Mouse (Mus musculus): ENCODE data around the gene Clec2i. TPM values are rescaled to one million over a fixed set of nuclear protein-coding genes. Genes with fewer than 3 reads are reported as not detected.

Gene Clec2i
- polyA plus RNA-seq, 1 experiment from 2014 or later, result 0.14 TPM

- ATAC-seq (ENCODE audit: insufficient read depth) (no peak), DNase-seq (no peak)
- no peaks in the 10 kb centered on the region for H3K27me3 ChIP-seq (ENCODE audit: insufficient read depth, low read length)
These were observed 41.3 kb upstream of the Clec2i start for GRCm38 (mm10) chr6:128845998-128846542.

GRCm38 (mm10) chr6:128847401-128847800 lies 40.0 kb upstream of the Clec2i start:
- Histone ChIP-seq H3K9me3 (ENCODE audit: low read depth, low read length) (no peaks in the 10 kb centered on the region), H3K4me1 (ENCODE audit: insufficient read depth) (0 out of 2 replicates have a peak, but pooled peaks cover 6% of the 10 kb centered on the region), H3K27me3 (ENCODE audit: insufficient read depth, low read length) (no peaks in the 10 kb centered on the region), H3K4me3 (ENCODE audit: low read depth, low read length) (no peak overlapping the region), H3K27ac (ENCODE audit: low read depth) (no peak overlapping the region), H3K4me2 (no peak overlapping the region), H3K9ac (no peak overlapping the region), H3K36me3 (ENCODE audit: insufficient read depth) (no peaks in the 10 kb centered on the region)
- TF ChIP-seq CTCF (IDR thresholded peaks at IDR 0.05; ENCODE audit: low read depth), result no peak
- 96% methylated on average over 4 of the region's 4 CpGs for WGBS
- no peak for DNase-seq
- ATAC-seq (ENCODE audit: insufficient read depth), result no peak

More at GRCm38 (mm10) chr6:128845998-128846542, 41.3 kb upstream of the Clec2i start:
- Histone ChIP-seq H3K9me3 (ENCODE audit: low read depth, low read length) (no peaks in the 10 kb centered on the region), H3K4me3 (ENCODE audit: low read depth, low read length) (no peak overlapping the region), H3K4me2 (no peak overlapping the region), H3K36me3 (ENCODE audit: insufficient read depth) (no peaks in the 10 kb centered on the region), H3K27ac (ENCODE audit: low read depth) (no peak overlapping the region), H3K4me1 (ENCODE audit: insufficient read depth) (0 out of 2 replicates have a peak, but pooled peaks cover 6% of the 10 kb centered on the region), H3K9ac (no peak overlapping the region)
- TF ChIP-seq CTCF (IDR thresholded peaks at IDR 0.05; ENCODE audit: low read depth), result no peak
- 61% methylated on average over 6 of the region's 9 CpGs for WGBS

GRCm38 (mm10) chr6:128849902-128850301 lies 37.5 kb upstream of the Clec2i start:
- peak; percentile 13; the same call in 1 of the 2 replicates for ATAC-seq (ENCODE audit: insufficient read depth)

GRCm38 (mm10) chr6:128850671-128851070 lies 36.7 kb upstream of the Clec2i start:
- TF ChIP-seq CTCF (IDR thresholded peaks at IDR 0.05; ENCODE audit: low read depth), result no peak
- H3K4me1 ChIP-seq (ENCODE audit: insufficient read depth), result peaks cover 16% of the 10 kb centered on the region

More at GRCm38 (mm10) chr6:128849902-128850301, 37.5 kb upstream of the Clec2i start:
- no peak overlapping the region for H3K4me2 ChIP-seq
- no peaks in the 10 kb centered on the region for H3K36me3 ChIP-seq (ENCODE audit: insufficient read depth)
- no peaks in the 10 kb centered on the region for H3K27me3 ChIP-seq (ENCODE audit: insufficient read depth, low read length)
- H3K9ac ChIP-seq, result no peak overlapping the region
- peak; percentile 90 for DNase-seq
- WGBS, result 53% methylated on average over 2 of the region's 2 CpGs
- H3K4me1 ChIP-seq (ENCODE audit: insufficient read depth), result peaks cover 12% of the 10 kb centered on the region; the same call in 1 of the 2 replicates
- peak; percentile 80 for TF ChIP-seq CTCF (IDR thresholded peaks at IDR 0.05; ENCODE audit: low read depth)
- no peak overlapping the region for H3K4me3 ChIP-seq (ENCODE audit: low read depth, low read length)
- no peaks in the 10 kb centered on the region for H3K9me3 ChIP-seq (ENCODE audit: low read depth, low read length)
- H3K27ac ChIP-seq (ENCODE audit: low read depth), result peak overlapping the region; percentile 75

GRCm38 (mm10) chr6:128851151-128851550 lies 36.2 kb upstream of the Clec2i start:
- Histone ChIP-seq H3K27ac (ENCODE audit: low read depth) (peak overlapping the region; percentile 75), H3K36me3 (ENCODE audit: insufficient read depth) (no peaks in the 10 kb centered on the region), H3K4me3 (ENCODE audit: low read depth, low read length) (no peak overlapping the region), H3K9ac (no peak overlapping the region), H3K27me3 (ENCODE audit: insufficient read depth, low read length) (no peaks in the 10 kb centered on the region), H3K4me1 (ENCODE audit: insufficient read depth) (peaks cover 21% of the 10 kb centered on the region), H3K9me3 (ENCODE audit: low read depth, low read length) (no peaks in the 10 kb centered on the region), H3K4me2 (no peak overlapping the region)
- no peak for ATAC-seq (ENCODE audit: insufficient read depth)
- TF ChIP-seq CTCF (IDR thresholded peaks at IDR 0.05; ENCODE audit: low read depth), result no peak
- no peak for DNase-seq
- WGBS, result 61% methylated on average over 2 of the region's 2 CpGs

More at GRCm38 (mm10) chr6:128850671-128851070, 36.7 kb upstream of the Clec2i start:
- Histone ChIP-seq H3K4me3 (ENCODE audit: low read depth, low read length) (no peak overlapping the region), H3K4me2 (no peak overlapping the region), H3K9ac (no peak overlapping the region), H3K9me3 (ENCODE audit: low read depth, low read length) (no peaks in the 10 kb centered on the region), H3K27ac (ENCODE audit: low read depth) (peak overlapping the region; percentile 75), H3K27me3 (ENCODE audit: insufficient read depth, low read length) (no peaks in the 10 kb centered on the region), H3K36me3 (ENCODE audit: insufficient read depth) (no peaks in the 10 kb centered on the region)
- DNase-seq (peak; percentile 94), ATAC-seq (ENCODE audit: insufficient read depth) (peak; percentile 73)
- WGBS, result 27% methylated on average over 2 of the region's 2 CpGs

- H3K27me3 ChIP-seq (ENCODE audit: insufficient read depth, low read length), result no peaks in the 10 kb centered on the region
- WGBS, result 76% methylated on average over 3 of the region's 3 CpGs
- ATAC-seq (ENCODE audit: insufficient read depth) (no peak), DNase-seq (no peak)
- no peak overlapping the region for H3K4me3 ChIP-seq (ENCODE audit: low read depth, low read length)
- no peaks in the 10 kb centered on the region for H3K36me3 ChIP-seq (ENCODE audit: insufficient read depth)
- no peak overlapping the region for H3K4me2 ChIP-seq
- H3K4me1 ChIP-seq (ENCODE audit: insufficient read depth), result peaks cover 22% of the 10 kb centered on the region
- H3K27ac ChIP-seq (ENCODE audit: low read depth), result no peak overlapping the region
- TF ChIP-seq CTCF (IDR thresholded peaks at IDR 0.05; ENCODE audit: low read depth), result no peak
- H3K9me3 ChIP-seq (ENCODE audit: low read depth, low read length), result no peaks in the 10 kb centered on the region
- no peak overlapping the region for H3K9ac ChIP-seq
These were observed 34.6 kb upstream of the Clec2i start for GRCm38 (mm10) chr6:128852766-128853165.

GRCm38 (mm10) chr6:128854024-128854820 lies 33.2 kb upstream of the Clec2i start:
- no peak overlapping the region for H3K4me2 ChIP-seq

More at GRCm38 (mm10) chr6:128854024-128854820, 33.2 kb upstream of the Clec2i start:
- 50% methylated on average over 12 of the region's 12 CpGs for WGBS
- TF ChIP-seq CTCF (IDR thresholded peaks at IDR 0.05; ENCODE audit: low read depth), result peak; percentile 80
- peak; percentile 28; the same call in 1 of the 2 replicates for ATAC-seq (ENCODE audit: insufficient read depth)
- H3K27ac ChIP-seq (ENCODE audit: low read depth), result 0 out of 2 replicates have a peak overlapping the region, but pooled peaks have one; percentile 12
- no peak overlapping the region for H3K9ac ChIP-seq
- H3K4me3 ChIP-seq (ENCODE audit: low read depth, low read length), result no peak overlapping the region
- no peaks in the 10 kb centered on the region for H3K9me3 ChIP-seq (ENCODE audit: low read depth, low read length)
- peaks cover 22% of the 10 kb centered on the region for H3K4me1 ChIP-seq (ENCODE audit: insufficient read depth)
- H3K36me3 ChIP-seq (ENCODE audit: insufficient read depth), result no peaks in the 10 kb centered on the region
- H3K27me3 ChIP-seq (ENCODE audit: insufficient read depth, low read length), result no peaks in the 10 kb centered on the region
- DNase-seq, result peak; percentile 86

Data from lung, embryonic 14.5 days (tissue).